Mouse (Mus musculus) ovary, postnatal 36 days (tissue): ENCODE measurements around the gene Fbxo21.

Experiments
- DNase-seq: peaks from one replicate; pipeline ENCODE4 v3.0.0; 2022; ENCODE audit warnings: low spot score, mixed read lengths

Gene Fbxo21

DNA sequence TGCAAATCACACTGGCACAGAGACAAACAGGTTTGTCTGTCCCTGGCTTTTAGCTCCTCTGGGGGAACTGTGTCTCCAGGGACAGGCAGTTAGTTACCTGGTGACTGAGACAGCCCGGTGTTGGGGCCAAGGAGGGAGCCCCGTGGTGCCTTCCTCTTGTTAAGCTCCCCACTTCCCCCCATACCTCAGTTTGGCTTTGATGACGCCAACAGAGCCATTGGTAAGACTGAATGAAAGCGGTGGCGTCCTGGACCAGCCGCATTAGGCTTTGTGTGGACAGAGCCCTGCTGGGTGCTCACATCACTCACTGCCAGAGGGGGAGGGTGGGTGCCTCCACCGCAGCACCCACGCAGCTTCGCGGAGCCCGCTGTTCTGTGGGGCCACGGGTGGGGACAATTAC lies 49.4 kb downstream of the Fbxo21 start:
- no peak for DNase-seq

DNA sequence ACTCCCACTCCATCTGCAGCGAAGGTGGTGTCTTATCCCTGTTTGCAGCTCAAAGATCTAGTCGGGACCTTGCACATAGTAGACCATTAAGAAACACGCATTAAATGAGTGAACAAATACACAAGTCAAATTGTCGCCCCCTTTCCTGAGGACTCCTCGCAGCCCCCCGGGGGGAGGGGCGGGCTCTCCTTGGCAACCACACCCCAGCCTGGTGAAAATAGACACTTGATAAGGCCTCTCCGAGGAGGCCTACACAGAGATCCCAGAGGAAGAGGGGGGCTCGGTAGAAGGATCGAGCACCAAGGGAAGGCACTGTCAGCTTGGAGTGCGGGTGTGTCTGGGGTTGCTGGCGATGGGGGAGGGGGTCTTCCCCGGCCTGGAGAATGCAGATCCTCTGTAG lies 49.8 kb downstream of the Fbxo21 start:
- DNase-seq = no peak

GRCm38 (mm10) chr5:118027101-118027697 lies 50.7 kb downstream of the Fbxo21 start:
- no peak for DNase-seq

GRCm38 (mm10) chr5:118027698-118028190 lies 51.2 kb downstream of the Fbxo21 start, which contains the start of gene Tesc:
TSS of gene Tesc (plus strand) at chr5:118027743.
- DNase-seq = peak; percentile 31

- DNase-seq = peak; percentile 49
Observed at GRCm38 (mm10) chr5:118028191-118029034, 51.9 kb downstream of the Fbxo21 start.

DNA sequence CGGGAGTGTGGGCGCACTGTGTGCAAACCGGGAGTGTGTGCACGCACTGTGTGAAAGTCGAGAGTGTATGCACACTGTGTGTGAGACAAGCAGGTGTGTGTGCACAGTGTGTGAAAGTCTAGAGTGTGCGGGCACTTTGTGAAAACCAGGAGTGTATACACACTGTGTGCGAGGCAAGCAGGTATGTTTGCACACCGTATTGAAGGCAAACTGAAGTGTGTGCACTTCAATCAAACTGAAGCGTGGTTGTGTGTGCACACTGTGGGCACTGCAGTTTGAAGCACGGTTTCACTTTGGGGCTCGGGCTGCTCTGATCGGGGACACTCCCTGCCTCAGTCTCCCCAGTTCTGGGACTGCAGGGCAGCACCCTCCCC lies 52.5 kb downstream of the Fbxo21 start:
- DNase-seq = no peak

DNA sequence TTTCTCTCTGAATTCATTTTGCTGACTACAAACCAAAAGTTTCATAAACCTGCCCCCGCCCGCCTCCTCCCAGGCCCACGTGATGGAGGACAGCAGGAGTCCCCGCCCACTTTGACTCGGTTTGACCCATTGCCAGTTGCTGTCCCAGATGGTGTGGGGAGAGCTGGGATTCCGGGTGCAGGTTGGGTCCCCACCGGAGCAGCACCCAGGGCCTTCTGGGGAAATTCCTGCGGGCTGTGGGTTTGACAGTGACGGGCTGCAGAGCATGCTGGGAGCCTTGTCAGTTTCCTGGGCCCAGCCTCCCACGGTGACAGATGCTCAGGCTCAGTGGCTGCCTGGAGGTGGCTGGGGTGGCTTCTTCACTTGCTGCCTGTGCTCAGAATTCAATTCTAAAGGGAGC lies 52.9 kb downstream of the Fbxo21 start:
- DNase-seq = no peak

DNA sequence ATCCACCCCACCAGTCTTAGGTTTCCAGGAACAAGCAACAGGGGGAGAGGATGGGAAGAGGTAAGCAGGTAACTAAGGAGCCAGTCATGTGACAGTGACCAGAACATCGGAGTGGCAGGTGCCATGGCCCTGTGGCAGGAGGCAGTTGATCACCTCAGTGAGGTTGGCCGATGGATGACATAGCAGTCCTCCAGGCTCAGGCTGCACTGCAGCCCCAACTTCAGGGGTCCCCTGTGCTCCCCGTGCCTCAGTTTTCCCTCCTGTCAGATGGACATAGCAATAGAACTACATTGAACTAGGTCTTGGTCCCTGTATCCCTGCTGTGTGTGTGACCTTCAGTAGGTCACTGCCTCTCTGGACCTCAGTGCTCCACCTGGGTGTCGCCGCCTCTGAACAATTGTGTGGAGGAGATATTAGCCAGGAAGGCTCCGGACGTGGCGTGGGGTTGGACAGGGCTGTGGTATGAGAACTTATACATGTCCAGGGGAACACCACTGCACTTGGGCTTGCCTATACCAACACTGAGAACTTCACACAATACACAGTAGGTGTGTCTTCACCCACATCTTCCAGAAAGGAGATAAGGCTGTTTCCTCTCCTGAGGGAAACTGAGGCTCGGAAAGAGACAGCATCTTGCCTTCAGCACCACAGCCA lies 53.6 kb downstream of the Fbxo21 start:
- no peak for DNase-seq

DNA sequence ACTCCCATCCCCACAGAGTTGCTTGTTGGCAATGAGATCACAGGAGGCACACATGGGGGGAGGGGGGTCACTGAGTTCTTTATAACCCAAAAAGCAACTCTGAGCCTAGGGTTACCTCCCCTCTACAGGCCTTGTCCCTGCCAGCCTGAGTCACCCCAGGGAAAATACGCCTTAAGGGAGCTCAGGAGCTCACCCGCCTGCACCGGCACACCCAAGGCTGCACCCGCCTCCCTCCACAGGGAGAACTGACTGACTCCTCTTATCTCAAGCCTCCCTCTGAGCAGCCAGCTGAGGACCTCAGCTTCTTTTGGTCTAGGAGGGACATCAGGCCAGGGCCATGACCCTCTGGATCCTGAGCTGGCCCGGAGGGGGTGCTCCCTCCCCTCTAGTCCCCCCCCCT lies 54.5 kb downstream of the Fbxo21 start:
- DNase-seq = peak; percentile 21

- DNase-seq = no peak
Observed at GRCm38 (mm10) chr5:118031508-118031907, 55.0 kb downstream of the Fbxo21 start.

- DNase-seq = no peak
Observed at GRCm38 (mm10) chr5:118033328-118033727, 56.8 kb downstream of the Fbxo21 start.

- no peak for DNase-seq
Observed at GRCm38 (mm10) chr5:118033740-118034139, 57.2 kb downstream of the Fbxo21 start.

- DNase-seq = no peak
Observed at GRCm38 (mm10) chr5:118034632-118035031, 58.1 kb downstream of the Fbxo21 start.

DNA sequence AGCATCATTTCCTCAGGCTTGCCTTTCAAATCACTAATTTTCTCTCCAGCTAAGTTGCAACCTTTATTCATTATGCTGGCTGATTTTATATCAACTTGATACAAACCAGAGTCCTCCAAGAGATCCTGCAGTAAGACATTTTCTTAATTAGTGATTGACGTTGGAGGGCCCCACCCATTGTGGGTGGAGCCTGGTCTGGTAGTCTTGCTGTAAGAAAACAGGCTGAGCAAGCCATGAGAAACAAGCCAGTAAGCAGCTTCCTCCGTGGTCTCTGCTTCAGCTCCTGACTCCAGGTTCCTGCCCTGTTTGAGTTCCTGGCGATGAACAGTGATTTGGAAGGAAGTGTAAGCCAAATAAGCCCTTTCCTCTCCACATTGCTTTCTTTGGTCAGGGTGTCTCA lies 59.3 kb downstream of the Fbxo21 start:
- DNase-seq = no peak

DNA sequence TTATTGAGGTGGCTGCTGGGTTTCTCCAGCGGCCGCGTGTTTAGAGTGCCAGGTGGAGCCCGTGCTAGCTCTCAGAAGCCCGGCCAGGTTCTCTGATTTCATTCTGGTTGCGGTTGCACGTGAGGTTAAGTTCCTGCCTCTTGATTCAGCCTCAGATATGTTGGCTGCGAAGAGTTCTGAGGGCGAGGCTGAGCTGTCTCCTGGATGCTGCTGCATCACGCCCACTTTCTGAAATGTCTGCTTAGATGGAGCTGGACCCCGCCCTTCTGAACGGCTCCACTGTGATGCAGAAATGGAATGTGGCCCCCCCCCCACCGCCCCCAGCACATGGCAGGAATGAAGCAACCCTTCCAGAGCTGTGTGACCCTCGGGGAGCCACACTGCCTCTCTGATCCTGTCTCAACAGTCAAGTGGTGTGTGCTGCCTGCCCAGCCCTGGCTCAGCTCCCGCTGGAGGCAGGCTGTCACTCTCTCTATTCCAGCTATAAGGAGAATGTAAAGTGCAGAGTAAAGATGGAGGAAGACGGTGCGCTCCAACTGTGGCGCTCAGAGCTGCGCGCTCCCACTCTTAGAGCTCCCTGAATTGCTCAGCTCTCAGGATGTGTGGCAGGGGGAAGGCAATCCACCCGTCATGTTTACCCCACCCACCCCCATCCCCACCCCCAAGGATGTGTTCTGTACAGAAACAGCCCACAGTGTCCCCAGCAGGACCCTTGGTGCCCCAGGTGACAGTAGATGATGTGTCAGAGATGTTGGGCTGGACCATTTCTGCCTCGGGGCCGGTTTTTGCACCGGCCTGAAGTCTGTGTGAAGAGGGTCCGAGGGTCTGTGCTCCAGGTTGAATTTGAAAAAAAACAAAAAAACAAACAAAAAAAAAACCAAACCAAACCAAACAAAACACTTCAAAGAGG lies 60.6 kb downstream of the Fbxo21 start:
- DNase-seq = no peak

GRCm38 (mm10) chr5:118037798-118038484 lies 61.4 kb downstream of the Fbxo21 start:
- no peak for DNase-seq

DNA sequence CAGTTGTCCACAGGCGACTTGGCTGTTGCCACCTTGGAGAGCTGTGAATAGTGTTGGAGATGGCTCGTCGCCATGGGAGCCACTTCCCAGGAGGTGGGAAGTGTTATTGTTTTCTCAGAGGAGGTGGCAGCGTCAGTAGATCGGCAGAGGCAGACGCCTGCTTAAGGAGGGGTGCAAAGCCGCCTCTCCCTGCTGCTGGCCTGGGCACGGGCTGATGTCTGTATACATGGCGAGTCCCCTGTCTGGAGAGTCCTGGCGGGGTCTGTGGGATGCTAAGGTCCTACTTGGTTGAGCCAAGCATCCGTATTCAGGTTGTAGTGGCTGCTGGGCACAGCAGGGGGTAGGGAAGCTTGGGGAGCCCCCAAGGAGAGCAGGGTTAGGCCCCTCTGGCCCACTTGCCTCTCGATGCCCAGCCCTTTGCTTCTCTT lies 62.7 kb downstream of the Fbxo21 start:
- no peak for DNase-seq

GRCm38 (mm10) chr5:118042599-118042998 lies 66.1 kb downstream of the Fbxo21 start:
- no peak for DNase-seq

- no peak for DNase-seq
Observed at GRCm38 (mm10) chr5:118043761-118044160, 67.2 kb downstream of the Fbxo21 start.

- DNase-seq = no peak
Observed at GRCm38 (mm10) chr5:118044907-118045306, 68.4 kb downstream of the Fbxo21 start.

DNA sequence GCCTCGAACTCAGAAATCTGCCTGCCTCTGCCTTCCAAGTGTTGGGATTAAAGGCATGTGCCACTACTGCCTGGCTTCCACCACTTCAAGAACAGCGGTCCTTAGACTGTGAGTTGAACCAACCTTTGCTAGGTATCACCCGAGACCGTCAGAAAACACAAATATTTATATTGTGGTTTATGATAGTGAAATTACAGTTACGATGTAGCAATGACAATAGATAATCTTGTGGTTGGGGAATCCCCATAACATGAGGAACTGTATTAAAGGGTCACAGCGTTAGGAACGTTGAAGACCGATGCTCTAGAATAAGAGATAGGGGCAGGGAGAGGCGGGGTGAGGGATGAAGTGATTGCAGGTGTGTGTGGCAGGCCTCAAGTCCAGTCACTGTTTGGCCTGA lies 68.9 kb downstream of the Fbxo21 start:
- DNase-seq = no peak
